Mouse (Mus musculus): ENCODE results near the gene Sptan1.

- no peak for TF ChIP-seq EP300 (IDR thresholded peaks at IDR 0.05; ENCODE audit: low read depth)
- TF ChIP-seq CTCF (IDR thresholded peaks at IDR 0.05; ENCODE audit: low read depth): no peak
Measured at GRCm38 (mm10) chr2:30064298-30064697, 98.9 kb downstream of the Sptan1 start.

All from heart, postnatal 0 days (tissue).